Comparison of ENCODE assay signal across 27 mouse cellular contexts in genomic region chr9:62315556-62315955, GRCm38 (mm10). TPM values are rescaled to one million over a fixed set of nuclear protein-coding genes. Genes with fewer than 3 reads are reported as not detected.
A peak's percentile ranks its signal among the peaks of the same experiment; 100 is the strongest.
DNase-seq lines count a peak whose midpoint lies in the region; ATAC-seq and TF ChIP-seq lines count a peak whose summit lies in the region.
"Had no signal": no experiment of that assay in that cellular context is flagged by ENCODE, and none has a peak within 500 bp of the region (broad histone marks: within the 10 kb centered on the region; RNA-seq: fewer than 3 reads in every experiment).

No protein-coding gene starts in this region.

- TF ChIP-seq POLR2A in kidney, adult 2 months (IDR thresholded peaks at IDR 0.05; ENCODE audit: low read depth, low read length) = no peak

- H3K27me3 ChIP-seq in kidney, adult 2 months (replicated peaks; ENCODE audit: control insufficient read depth, insufficient read depth, low read length) = no peaks in the 10 kb centered on the region
- no peaks in the 10 kb centered on the region for H3K27me3 ChIP-seq in lung, postnatal 0 days (replicated peaks; ENCODE audit: insufficient read depth, low read length)
- H3K27me3 ChIP-seq: forebrain, embryonic 12.5 days; heart, embryonic 13.5 days; kidney, embryonic 15.5 days; limb, embryonic 12.5 days; liver, embryonic 12.5 days had no signal

- H3K4me2 ChIP-seq in lung, postnatal 0 days (replicated peaks; ENCODE audit: low read depth, low read length) = no peak overlapping the region
- H3K4me2 ChIP-seq: forebrain, embryonic 12.5 days; heart, embryonic 13.5 days; hindbrain, embryonic 14.5 days; kidney, embryonic 15.5 days; limb, embryonic 12.5 days; liver, embryonic 12.5 days; lung, embryonic 14.5 days had no signal

- H3K4me3 ChIP-seq in kidney, adult 2 months (ENCODE audit: insufficient read depth, low read depth, low read length) = no peak overlapping the region
- H3K4me3 ChIP-seq in lung, postnatal 0 days (ENCODE audit: low read depth, low read length) = no peak overlapping the region
- H3K4me3 ChIP-seq: forebrain, embryonic 12.5 days; gastrocnemius, adult 2 months; heart, embryonic 13.5 days; kidney, embryonic 15.5 days; limb, embryonic 12.5 days; liver, embryonic 12.5 days; megakaryocyte, embryonic 14.5 days; myocyte had no signal

- no peak overlapping the region for H3K9ac ChIP-seq in lung, postnatal 0 days (replicated peaks; ENCODE audit: low read depth)
- H3K9ac ChIP-seq: forebrain, embryonic 12.5 days; heart, embryonic 13.5 days; hindbrain, embryonic 14.5 days; kidney, embryonic 15.5 days; limb, embryonic 12.5 days; liver, embryonic 12.5 days; lung, embryonic 14.5 days had no signal

- H3K27ac ChIP-seq in kidney, adult 2 months (ENCODE audit: insufficient read depth, low read depth, low read length) = no peak overlapping the region
- H3K27ac ChIP-seq in lung, postnatal 0 days (ENCODE audit: low read length) = no peak overlapping the region
- H3K27ac ChIP-seq: forebrain, embryonic 12.5 days; gastrocnemius, adult 2 months; heart, embryonic 13.5 days; hindbrain, embryonic 14.5 days; kidney, embryonic 15.5 days; limb, embryonic 12.5 days; liver, embryonic 12.5 days had no signal

- ATAC-seq in lung, postnatal 0 days = no peak
- ATAC-seq in granulocyte monocyte progenitor cell, adult 5-6 weeks (replicated peaks; ENCODE audit: poor library complexity, severe bottlenecking) = no peak
- ATAC-seq: liver, embryonic 12.5 days had no signal

- no peak for TF ChIP-seq CTCF in kidney, adult 2 months (conservative IDR thresholded peaks at IDR 0.05; ENCODE audit: insufficient read depth, insufficient read length, low read depth, low read length)
- no peak for TF ChIP-seq CTCF in lung, postnatal 0 days (IDR thresholded peaks at IDR 0.05)

- 64% methylated on average over 6 of the region's 6 CpGs for WGBS in kidney, adult 2 months
- 77% methylated on average over 6 of the region's 6 CpGs for WGBS in lung, postnatal 0 days

- TF ChIP-seq EP300 in lung, postnatal 0 days (IDR thresholded peaks at IDR 0.05) = no peak

- H3K4me1 ChIP-seq in kidney, adult 2 months (ENCODE audit: control insufficient read depth, insufficient read depth, low read length) = no peaks in the 10 kb centered on the region
- no peaks in the 10 kb centered on the region for H3K4me1 ChIP-seq in lung, postnatal 0 days (ENCODE audit: insufficient read depth, low read depth, low read length)
- H3K4me1 ChIP-seq: forebrain, embryonic 12.5 days; heart, embryonic 13.5 days; limb, embryonic 12.5 days; liver, embryonic 12.5 days; megakaryocyte, embryonic 14.5 days had no signal

- no peaks in the 10 kb centered on the region for H3K9me3 ChIP-seq in lung, postnatal 0 days (ENCODE audit: low read length)
- H3K9me3 ChIP-seq: forebrain, embryonic 12.5 days; heart, embryonic 13.5 days; kidney, embryonic 15.5 days; liver, embryonic 12.5 days had no signal

- peak; percentile 21 for DNase-seq in kidney, adult 2 months
- DNase-seq in kidney, adult 18-20 months = no peak
- DNase-seq in lung, adult 18-20 months = peak; percentile 4 to 13
- DNase-seq in lung, postnatal 0 days (ENCODE audit: low spot score) = no peak
- peak; percentile 71 for DNase-seq in brain, adult 2 months (ENCODE audit: low read depth, low spot score)
- peak; percentile 14 to 37 for DNase-seq in layer of hippocampus, postnatal 14 days (ENCODE audit: low spot score in 2 of 2)
- DNase-seq: B cell, adult 2 months; cerebellum, adult 8-10 months; gastrocnemius, adult 2 months; lung, embryonic 14.5 days; midbrain, embryonic 14.5 days had no signal

- H3K36me3 ChIP-seq in kidney, adult 2 months (ENCODE audit: control insufficient read depth, insufficient read depth, low read length) = no peaks in the 10 kb centered on the region
- H3K36me3 ChIP-seq in lung, postnatal 0 days (ENCODE audit: insufficient read depth, low read length) = no peaks in the 10 kb centered on the region
- H3K36me3 ChIP-seq: forebrain, embryonic 12.5 days; heart, embryonic 13.5 days; kidney, embryonic 15.5 days; limb, embryonic 12.5 days; liver, embryonic 12.5 days had no signal

RNA-seq across cellular contexts. Expression of gene Anp32a, which starts 25.5 kb away (rescaled TPM):
- 32.0 and 61.3 TPM in 2 replicates for polyA plus RNA-seq in kidney, adult 2 months (2012; rRNA removed)
- polyA plus RNA-seq in lung, postnatal 0 days (2015; fragmentation: Nextera tagmentation; extraction: Ambion mirVana) = 101 and 141 TPM in 2 replicates
- total RNA-seq in layer of hippocampus, postnatal 14 days (2021) = 100 to 1,000 TPM; 241 to 247 TPM
- total RNA-seq in granulocyte monocyte progenitor cell, adult 5-6 weeks (2014; fragmentation: Nextera tagmentation) = 212 and 423 TPM in 2 replicates
- total RNA-seq in granulocyte monocyte progenitor cell, adult 5-6 weeks (2017) = 721 and 833 TPM in 2 replicates

RNA-seq across cellular contexts. Expression of gene Spesp1, which starts 33.5 kb away (rescaled TPM):
- 0.08 TPM in 1 of 2 replicates, not detected in the other for polyA plus RNA-seq in kidney, adult 2 months (2012; rRNA removed)
- polyA plus RNA-seq in lung, postnatal 0 days (2015; fragmentation: Nextera tagmentation; extraction: Ambion mirVana) = not detected in 2 replicates
- total RNA-seq in layer of hippocampus, postnatal 14 days (2021) = under 1 TPM in 1 of 2 experiments, not detected in 1; 0.09 TPM
- not detected in 2 replicates for total RNA-seq in granulocyte monocyte progenitor cell, adult 5-6 weeks (2014; fragmentation: Nextera tagmentation)
- total RNA-seq in granulocyte monocyte progenitor cell, adult 5-6 weeks (2017) = not detected in 2 replicates
- total RNA-seq: adrenal gland, adult 18-20 months; gastrocnemius, adult 2 months; heart, postnatal 25 days had no signal
- polyA plus RNA-seq: embryonic facial prominence, embryonic 11.5 days; forebrain, embryonic 12.5 days; heart, embryonic 13.5 days; hindbrain, embryonic 14.5 days; intestine, embryonic 14.5 days; kidney, embryonic 15.5 days; large intestine, adult 2 months; limb, embryonic 12.5 days; liver, embryonic 12.5 days; lung, embryonic 14.5 days; midbrain, embryonic 14.5 days; myocyte; neural tube, embryonic 14.5 days; stomach, embryonic 16.5 days had no signal

Comparison
In these comparisons a context has a peak if more than half of its experiments do, and no peak if none do; other contexts are left out.
1. DNase-seq: peak in kidney, adult 2 months (single experiment), lung, adult 18-20 months (2 of 2), brain, adult 2 months (single experiment) and layer of hippocampus, postnatal 14 days (2 of 2); none in kidney, adult 18-20 months (single experiment) and lung, postnatal 0 days (single experiment).